Mouse (Mus musculus): Measurements from ENCODE around the gene Zfp92. TPM values are rescaled to one million over a fixed set of nuclear protein-coding genes. Genes with fewer than 3 reads are reported as not detected.
"Not testable (repeated sequence)": the region's sequence is repeated elsewhere in the genome, so short reads cannot be mapped to it uniquely, and the experiment has no call there.

Zfp92 gene
- 0.05 and 0.07 TPM in 2 replicates for polyA plus RNA-seq (2014; fragmentation: Nextera tagmentation; extraction: Ambion mirVana)

GRCm38 (mm10) chrX:73410880-73411517, at the start of gene Zfp92:
TSS of gene Zfp92 (plus strand) at chrX:73411096.
- WGBS, result 17% methylated on average over 20 of the region's 20 CpGs
- H3K9me3 ChIP-seq (ENCODE audit: control insufficient read depth, low read length), result no peaks in the 10 kb centered on the region
- no peaks in the 10 kb centered on the region for H3K36me3 ChIP-seq (ENCODE audit: control insufficient read depth, insufficient read depth, low read length)
- H3K27ac ChIP-seq (ENCODE audit: low read depth, low read length), result no peak within 1 kb of the TSS
- H3K27me3 ChIP-seq (ENCODE audit: control insufficient read depth, insufficient read depth, low read length), result no peaks in the 10 kb centered on the region
- no peak for ATAC-seq (ENCODE audit: low FRiP score)
- peak within 1 kb of the TSS; percentile 36 for H3K4me2 ChIP-seq
- no peaks in the 10 kb centered on the region for H3K4me1 ChIP-seq (ENCODE audit: control insufficient read depth, insufficient read depth, low read length)
- DNase-seq (ENCODE audit: low spot score, missing footprints), result no peak
- peak within 1 kb of the TSS; percentile 15; the same call in 1 of the 2 replicates for H3K4me3 ChIP-seq (ENCODE audit: low read depth, low read length)
- peak within 1 kb of the TSS; percentile 24; the same call in 1 of the 2 replicates for H3K9ac ChIP-seq (ENCODE audit: low read length)

- no peak overlapping the region for H3K27ac ChIP-seq (ENCODE audit: low read depth, low read length)
- H3K36me3 ChIP-seq (ENCODE audit: control insufficient read depth, insufficient read depth, low read length), result no peaks in the 10 kb centered on the region
- H3K4me2 ChIP-seq, result no peak overlapping the region
- H3K4me3 ChIP-seq (ENCODE audit: low read depth, low read length), result no peak overlapping the region
- ATAC-seq (ENCODE audit: low FRiP score) (no peak), DNase-seq (ENCODE audit: low spot score, missing footprints) (no peak)
- H3K9ac ChIP-seq (ENCODE audit: low read length), result no peak overlapping the region
- H3K4me1 ChIP-seq (ENCODE audit: control insufficient read depth, insufficient read depth, low read length), result no peaks in the 10 kb centered on the region
- no peaks in the 10 kb centered on the region for H3K27me3 ChIP-seq (ENCODE audit: control insufficient read depth, insufficient read depth, low read length)
- H3K9me3 ChIP-seq (ENCODE audit: control insufficient read depth, low read length), result no peaks in the 10 kb centered on the region
These were observed 47.6 kb upstream of the Zfp92 start for GRCm38 (mm10) chrX:73363291-73363690.

GRCm38 (mm10) chrX:73384419-73384818, 26.5 kb upstream of the Zfp92 start:
- no peak overlapping the region for H3K4me3 ChIP-seq (ENCODE audit: low read depth, low read length)
- H3K4me1 ChIP-seq (ENCODE audit: control insufficient read depth, insufficient read depth, low read length), result no peaks in the 10 kb centered on the region
- DNase-seq (ENCODE audit: low spot score, missing footprints) (no peak), ATAC-seq (ENCODE audit: low FRiP score) (0 out of 2 replicates have a peak, but pooled peaks have one; percentile 35)
- WGBS, result 68% methylated on average over 6 of the region's 6 CpGs
- no peaks in the 10 kb centered on the region for H3K9me3 ChIP-seq (ENCODE audit: control insufficient read depth, low read length)
- H3K27ac ChIP-seq (ENCODE audit: low read depth, low read length), result no peak overlapping the region
- H3K4me2 ChIP-seq, result no peak overlapping the region
- no peak overlapping the region for H3K9ac ChIP-seq (ENCODE audit: low read length)
- H3K27me3 ChIP-seq (ENCODE audit: control insufficient read depth, insufficient read depth, low read length), result no peaks in the 10 kb centered on the region
- no peaks in the 10 kb centered on the region for H3K36me3 ChIP-seq (ENCODE audit: control insufficient read depth, insufficient read depth, low read length)

GRCm38 (mm10) chrX:73384924-73385323, 26.0 kb upstream of the Zfp92 start:
- no peak for ATAC-seq (ENCODE audit: low FRiP score)
- H3K4me3 ChIP-seq (ENCODE audit: low read depth, low read length), result no peak overlapping the region
- H3K4me2 ChIP-seq, result no peak overlapping the region
- H3K36me3 ChIP-seq (ENCODE audit: control insufficient read depth, insufficient read depth, low read length), result no peaks in the 10 kb centered on the region
- no peak for DNase-seq (ENCODE audit: low spot score, missing footprints)
- no peaks in the 10 kb centered on the region for H3K4me1 ChIP-seq (ENCODE audit: control insufficient read depth, insufficient read depth, low read length)
- no peaks in the 10 kb centered on the region for H3K9me3 ChIP-seq (ENCODE audit: control insufficient read depth, low read length)
- no peaks in the 10 kb centered on the region for H3K27me3 ChIP-seq (ENCODE audit: control insufficient read depth, insufficient read depth, low read length)
- no peak overlapping the region for H3K27ac ChIP-seq (ENCODE audit: low read depth, low read length)
- 43% methylated on average over 1 of the region's 1 CpGs for WGBS
- H3K9ac ChIP-seq (ENCODE audit: low read length), result no peak overlapping the region

- Histone ChIP-seq H3K27ac (ENCODE audit: low read depth, low read length) (no peak overlapping the region), H3K4me2 (no peak overlapping the region), H3K9me3 (ENCODE audit: control insufficient read depth, low read length) (no peaks in the 10 kb centered on the region), H3K9ac (ENCODE audit: low read length) (no peak overlapping the region), H3K27me3 (ENCODE audit: control insufficient read depth, insufficient read depth, low read length) (no peaks in the 10 kb centered on the region), H3K4me1 (ENCODE audit: control insufficient read depth, insufficient read depth, low read length) (no peaks in the 10 kb centered on the region), H3K4me3 (ENCODE audit: low read depth, low read length) (no peak overlapping the region), H3K36me3 (ENCODE audit: control insufficient read depth, insufficient read depth, low read length) (no peaks in the 10 kb centered on the region)
- no peak for ATAC-seq (ENCODE audit: low FRiP score)
- WGBS, result 85% methylated on average over 4 of the region's 4 CpGs
- DNase-seq (ENCODE audit: low spot score, missing footprints), result no peak
These were observed 19.4 kb upstream of the Zfp92 start for GRCm38 (mm10) chrX:73391481-73391880.

- no peak overlapping the region for H3K4me2 ChIP-seq
- H3K9me3 ChIP-seq (ENCODE audit: control insufficient read depth, low read length), result no peaks in the 10 kb centered on the region
- no peak for DNase-seq (ENCODE audit: low spot score, missing footprints)
- WGBS, result 88% methylated on average over 1 of the region's 1 CpGs
- H3K4me3 ChIP-seq (ENCODE audit: low read depth, low read length), result no peak overlapping the region
- no peaks in the 10 kb centered on the region for H3K27me3 ChIP-seq (ENCODE audit: control insufficient read depth, insufficient read depth, low read length)
- H3K27ac ChIP-seq (ENCODE audit: low read depth, low read length), result no peak overlapping the region
- H3K4me1 ChIP-seq (ENCODE audit: control insufficient read depth, insufficient read depth, low read length), result no peaks in the 10 kb centered on the region
- H3K36me3 ChIP-seq (ENCODE audit: control insufficient read depth, insufficient read depth, low read length), result no peaks in the 10 kb centered on the region
- no peak for ATAC-seq (ENCODE audit: low FRiP score)
- no peak overlapping the region for H3K9ac ChIP-seq (ENCODE audit: low read length)
These were observed 14.4 kb upstream of the Zfp92 start for GRCm38 (mm10) chrX:73396446-73396845.

GRCm38 (mm10) chrX:73398636-73399035, 12.3 kb upstream of the Zfp92 start, which contains the start of gene Gm18336:
TSS of gene Gm18336 (minus strand) at chrX:73398736.
- H3K27me3 ChIP-seq (ENCODE audit: control insufficient read depth, insufficient read depth, low read length); H3K27ac ChIP-seq (ENCODE audit: low read depth, low read length); H3K36me3 ChIP-seq (ENCODE audit: control insufficient read depth, insufficient read depth, low read length); DNase-seq (ENCODE audit: low spot score, missing footprints); H3K4me3 ChIP-seq (ENCODE audit: low read depth, low read length); ATAC-seq (ENCODE audit: low FRiP score); H3K9ac ChIP-seq (ENCODE audit: low read length); H3K4me1 ChIP-seq (ENCODE audit: control insufficient read depth, insufficient read depth, low read length); H3K9me3 ChIP-seq (ENCODE audit: control insufficient read depth, low read length); H3K4me2 ChIP-seq: not testable (repeated sequence)
- 88% methylated on average over 1 of the region's 2 CpGs for WGBS

GRCm38 (mm10) chrX:73400951-73401350, 9.9 kb upstream of the Zfp92 start:
- H3K36me3 ChIP-seq (ENCODE audit: control insufficient read depth, insufficient read depth, low read length), result no peaks in the 10 kb centered on the region
- H3K9me3 ChIP-seq (ENCODE audit: control insufficient read depth, low read length), result no peaks in the 10 kb centered on the region
- H3K9ac ChIP-seq (ENCODE audit: low read length), result no peak overlapping the region
- DNase-seq (ENCODE audit: low spot score, missing footprints) (no peak), ATAC-seq (ENCODE audit: low FRiP score) (no peak)
- H3K4me2 ChIP-seq, result no peak overlapping the region
- no peak overlapping the region for H3K4me3 ChIP-seq (ENCODE audit: low read depth, low read length)
- H3K4me1 ChIP-seq (ENCODE audit: control insufficient read depth, insufficient read depth, low read length), result no peaks in the 10 kb centered on the region
- H3K27me3 ChIP-seq (ENCODE audit: control insufficient read depth, insufficient read depth, low read length), result no peaks in the 10 kb centered on the region
- H3K27ac ChIP-seq (ENCODE audit: low read depth, low read length), result no peak overlapping the region
- WGBS, result 93% methylated on average over 20 of the region's 20 CpGs

- Histone ChIP-seq H3K4me1 (ENCODE audit: control insufficient read depth, insufficient read depth, low read length) (no peaks in the 10 kb centered on the region), H3K27me3 (ENCODE audit: control insufficient read depth, insufficient read depth, low read length) (no peaks in the 10 kb centered on the region), H3K9ac (ENCODE audit: low read length) (no peak overlapping the region), H3K36me3 (ENCODE audit: control insufficient read depth, insufficient read depth, low read length) (no peaks in the 10 kb centered on the region), H3K9me3 (ENCODE audit: control insufficient read depth, low read length) (no peaks in the 10 kb centered on the region), H3K27ac (ENCODE audit: low read depth, low read length) (no peak overlapping the region), H3K4me3 (ENCODE audit: low read depth, low read length) (no peak overlapping the region), H3K4me2 (no peak overlapping the region)
- 90% methylated on average over 12 of the region's 12 CpGs for WGBS
- DNase-seq (ENCODE audit: low spot score, missing footprints) (no peak), ATAC-seq (ENCODE audit: low FRiP score) (no peak)
These were observed 9.3 kb upstream of the Zfp92 start for GRCm38 (mm10) chrX:73401616-73402015.

Measured in midbrain, embryonic 11.5 days (tissue).